Mouse (Mus musculus): ENCODE results near the gene Ubqlnl. TPM values are rescaled to one million over a fixed set of nuclear protein-coding genes. Genes with fewer than 3 reads are reported as not detected.

Ubqlnl gene
- polyA plus RNA-seq, 1 experiment: not detected

- WGBS: 73% methylated on average over 6 of the region's 6 CpGs
- TF ChIP-seq CTCF (IDR thresholded peaks at IDR 0.05; ENCODE audit: borderline replicate concordance, insufficient read depth, low read depth, low read length) (no peak), POLR2A (IDR thresholded peaks at IDR 0.05; ENCODE audit: borderline replicate concordance, insufficient read depth, low read length) (no peak)
- H3K27ac ChIP-seq (ENCODE audit: insufficient read depth, low read length): no peak overlapping the region
- H3K4me3 ChIP-seq (replicated peaks; ENCODE audit: insufficient read depth, low read depth, low read length): no peak overlapping the region
- no peaks in the 10 kb centered on the region for H3K4me1 ChIP-seq (ENCODE audit: control insufficient read depth, insufficient read depth, low read length)
- H3K27me3 ChIP-seq (ENCODE audit: control insufficient read depth, insufficient read depth, low read length): no peaks in the 10 kb centered on the region
- DNase-seq: no peak
Observed at GRCm38 (mm10) chr7:104169634-104170204, 19.4 kb upstream of the Ubqlnl start.

- Histone ChIP-seq H3K4me1 (ENCODE audit: control insufficient read depth, insufficient read depth, low read length) (no peaks in the 10 kb centered on the region), H3K27ac (ENCODE audit: insufficient read depth, low read length) (no peak overlapping the region), H3K4me3 (replicated peaks; ENCODE audit: insufficient read depth, low read depth, low read length) (no peak overlapping the region), H3K27me3 (ENCODE audit: control insufficient read depth, insufficient read depth, low read length) (no peaks in the 10 kb centered on the region)
- 85% methylated on average over 6 of the region's 6 CpGs for WGBS
- DNase-seq: no peak
- TF ChIP-seq POLR2A (IDR thresholded peaks at IDR 0.05; ENCODE audit: borderline replicate concordance, insufficient read depth, low read length) (no peak), CTCF (IDR thresholded peaks at IDR 0.05; ENCODE audit: borderline replicate concordance, insufficient read depth, low read depth, low read length) (no peak)
Observed at GRCm38 (mm10) chr7:104167105-104167504, 16.7 kb upstream of the Ubqlnl start.

- H3K4me3 ChIP-seq (replicated peaks; ENCODE audit: insufficient read depth, low read depth, low read length): no peak within 1 kb of the TSS
- DNase-seq: no peak
- no peak within 1 kb of the TSS for H3K27ac ChIP-seq (ENCODE audit: insufficient read depth, low read length)
- 55% methylated on average over 3 of the region's 3 CpGs for WGBS
- no peaks in the 10 kb centered on the region for H3K27me3 ChIP-seq (ENCODE audit: control insufficient read depth, insufficient read depth, low read length)
- no peaks in the 10 kb centered on the region for H3K4me1 ChIP-seq (ENCODE audit: control insufficient read depth, insufficient read depth, low read length)
- no peak for TF ChIP-seq POLR2A (IDR thresholded peaks at IDR 0.05; ENCODE audit: borderline replicate concordance, insufficient read depth, low read length)
- no peak for TF ChIP-seq CTCF (IDR thresholded peaks at IDR 0.05; ENCODE audit: borderline replicate concordance, insufficient read depth, low read depth, low read length)
Observed at GRCm38 (mm10) chr7:104143179-104143578, 7.2 kb downstream of the Ubqlnl start, which contains the start of gene Ubqln3. Gene Ubqln3, minus strand, starts transcription at chr7:104143279.

GRCm38 (mm10) chr7:104137305-104137704 is 13.1 kb downstream of the Ubqlnl start, which contains the start of gene Olfr643:
Gene Olfr643, minus strand, starts transcription at chr7:104137405.
- DNase-seq: no peak
- H3K27ac ChIP-seq (ENCODE audit: insufficient read depth, low read length): no peak within 1 kb of the TSS
- TF ChIP-seq CTCF (IDR thresholded peaks at IDR 0.05; ENCODE audit: borderline replicate concordance, insufficient read depth, low read depth, low read length) (no peak), POLR2A (IDR thresholded peaks at IDR 0.05; ENCODE audit: borderline replicate concordance, insufficient read depth, low read length) (no peak)
- no peak within 1 kb of the TSS for H3K4me3 ChIP-seq (replicated peaks; ENCODE audit: insufficient read depth, low read depth, low read length)
- 80% methylated on average over 5 of the region's 5 CpGs for WGBS
- no peaks in the 10 kb centered on the region for H3K4me1 ChIP-seq (ENCODE audit: control insufficient read depth, insufficient read depth, low read length)
- H3K27me3 ChIP-seq (ENCODE audit: control insufficient read depth, insufficient read depth, low read length): no peaks in the 10 kb centered on the region

- H3K27ac ChIP-seq (ENCODE audit: insufficient read depth, low read length): no peak within 1 kb of the TSS
- TF ChIP-seq CTCF (IDR thresholded peaks at IDR 0.05; ENCODE audit: borderline replicate concordance, insufficient read depth, low read depth, low read length) (no peak), POLR2A (IDR thresholded peaks at IDR 0.05; ENCODE audit: borderline replicate concordance, insufficient read depth, low read length) (no peak)
- WGBS: 89% methylated on average over 5 of the region's 5 CpGs
Observed at GRCm38 (mm10) chr7:104129726-104130125, 20.6 kb downstream of the Ubqlnl start, which contains the start of gene Ubqln5. Gene Ubqln5, minus strand, starts transcription at chr7:104129826.

GRCm38 (mm10) chr7:104104757-104104972 is 45.7 kb downstream of the Ubqlnl start, which contains the start of gene Olfr646:
Gene Olfr646, plus strand, starts transcription at chr7:104104873.
- no peak for TF ChIP-seq CTCF (IDR thresholded peaks at IDR 0.05; ENCODE audit: borderline replicate concordance, insufficient read depth, low read depth, low read length)
- no peak for TF ChIP-seq POLR2A (IDR thresholded peaks at IDR 0.05; ENCODE audit: borderline replicate concordance, insufficient read depth, low read length)
- no peak within 1 kb of the TSS for H3K4me3 ChIP-seq (replicated peaks; ENCODE audit: insufficient read depth, low read depth, low read length)
- DNase-seq: no peak
- no peak within 1 kb of the TSS for H3K27ac ChIP-seq (ENCODE audit: insufficient read depth, low read length)
- H3K27me3 ChIP-seq (ENCODE audit: control insufficient read depth, insufficient read depth, low read length): no peaks in the 10 kb centered on the region
- no peaks in the 10 kb centered on the region for H3K4me1 ChIP-seq (ENCODE audit: control insufficient read depth, insufficient read depth, low read length)

More at GRCm38 (mm10) chr7:104129726-104130125, 20.6 kb downstream of the Ubqlnl start, which contains the start of gene Ubqln5:
- no peaks in the 10 kb centered on the region for H3K4me1 ChIP-seq (ENCODE audit: control insufficient read depth, insufficient read depth, low read length)
- no peaks in the 10 kb centered on the region for H3K27me3 ChIP-seq (ENCODE audit: control insufficient read depth, insufficient read depth, low read length)
- no peak within 1 kb of the TSS for H3K4me3 ChIP-seq (replicated peaks; ENCODE audit: insufficient read depth, low read depth, low read length)
- no peak for DNase-seq

GRCm38 (mm10) chr7:104103913-104104756 is 46.2 kb downstream of the Ubqlnl start:
- DNase-seq: no peak
- Histone ChIP-seq H3K27ac (ENCODE audit: insufficient read depth, low read length) (no peak overlapping the region), H3K4me1 (ENCODE audit: control insufficient read depth, insufficient read depth, low read length) (no peaks in the 10 kb centered on the region), H3K4me3 (replicated peaks; ENCODE audit: insufficient read depth, low read depth, low read length) (no peak overlapping the region), H3K27me3 (ENCODE audit: control insufficient read depth, insufficient read depth, low read length) (no peaks in the 10 kb centered on the region)
- 51% methylated on average over 4 of the region's 4 CpGs for WGBS
- no peak for TF ChIP-seq CTCF (IDR thresholded peaks at IDR 0.05; ENCODE audit: borderline replicate concordance, insufficient read depth, low read depth, low read length)
- TF ChIP-seq POLR2A (IDR thresholded peaks at IDR 0.05; ENCODE audit: borderline replicate concordance, insufficient read depth, low read length): no peak

Other genes starting within 250 kb of the Ubqlnl start
- gene Olfr65, start 247.1 kb downstream of the Ubqlnl start, polyA plus RNA-seq (2012; rRNA removed): not detected in 2 replicates
- not detected in 2 replicates for gene Olfr631, start 221.7 kb downstream of the Ubqlnl start, polyA plus RNA-seq (2012; rRNA removed)
- gene Olfr632, start 216.2 kb downstream of the Ubqlnl start, polyA plus RNA-seq (2012; rRNA removed): not detected in 2 replicates
- not detected in 2 replicates for gene Olfr633, start 206.1 kb downstream of the Ubqlnl start, polyA plus RNA-seq (2012; rRNA removed)
- gene Olfr635, start 179.4 kb downstream of the Ubqlnl start, polyA plus RNA-seq (2012; rRNA removed): not detected in 2 replicates
- not detected in 2 replicates for gene Olfr638, start 151.8 kb downstream of the Ubqlnl start, polyA plus RNA-seq (2012; rRNA removed)
- 0.02 TPM in 1 of 2 replicates, not detected in the other for gene Olfr639, start 133.3 kb downstream of the Ubqlnl start, polyA plus RNA-seq (2012; rRNA removed)
- gene Olfr640, start 125.0 kb downstream of the Ubqlnl start, polyA plus RNA-seq (2012; rRNA removed): not detected in 2 replicates
- not detected in 2 replicates for gene Olfr641, start 115.1 kb downstream of the Ubqlnl start, polyA plus RNA-seq (2012; rRNA removed)
- gene Olfr642, start 97.9 kb downstream of the Ubqlnl start, polyA plus RNA-seq (2012; rRNA removed): not detected in 2 replicates
- not detected in 2 replicates for gene 4930516K23Rik, start 89.1 kb downstream of the Ubqlnl start, polyA plus RNA-seq (2012; rRNA removed)
- gene Olfr644, start 78.7 kb downstream of the Ubqlnl start, polyA plus RNA-seq (2012; rRNA removed): not detected in 2 replicates
- not detected in 2 replicates for gene Olfr645, start 65.1 kb downstream of the Ubqlnl start, polyA plus RNA-seq (2012; rRNA removed)
- not detected in 2 replicates for gene Olfr646, start 45.7 kb downstream of the Ubqlnl start, polyA plus RNA-seq (2012; rRNA removed)
- gene Ubqln5, start 20.7 kb downstream of the Ubqlnl start, polyA plus RNA-seq (2012; rRNA removed): not detected in 2 replicates
- not detected in 2 replicates for gene Olfr643, start 13.2 kb downstream of the Ubqlnl start, polyA plus RNA-seq (2012; rRNA removed)
- gene Ubqln3, start 7.3 kb downstream of the Ubqlnl start, polyA plus RNA-seq (2012; rRNA removed): not detected in 2 replicates
- 0.06 and 0.18 TPM in 2 replicates for gene Olfm5, start 14.3 kb upstream of the Ubqlnl start, polyA plus RNA-seq (2012; rRNA removed)
- gene Olfr648, start 32.8 kb upstream of the Ubqlnl start, polyA plus RNA-seq (2012; rRNA removed): 0.18 and 0.24 TPM in 2 replicates
- gene Olfr649, start 45.4 kb upstream of the Ubqlnl start, polyA plus RNA-seq (2012; rRNA removed): not detected in 2 replicates
- 0.55 and 0.56 TPM in 2 replicates for gene Trim6, start 68.2 kb upstream of the Ubqlnl start, polyA plus RNA-seq (2012; rRNA removed)
- gene Trim34a, start 93.9 kb upstream of the Ubqlnl start, polyA plus RNA-seq (2012; rRNA removed): 2.7 and 3.2 TPM in 2 replicates
- 0.28 and 0.33 TPM in 2 replicates for gene Trim5, start 137.5 kb upstream of the Ubqlnl start, polyA plus RNA-seq (2012; rRNA removed)
- 3.3 and 3.8 TPM in 2 replicates for gene Trim12a, start 164.9 kb upstream of the Ubqlnl start, polyA plus RNA-seq (2012; rRNA removed)
- not detected in 2 replicates for gene Trim34b, start 178.9 kb upstream of the Ubqlnl start, polyA plus RNA-seq (2012; rRNA removed)
- 1.3 TPM in 2 replicates for gene Trim12c, start 202.8 kb upstream of the Ubqlnl start, polyA plus RNA-seq (2012; rRNA removed)
- 0.03 and 0.11 TPM in 2 replicates for gene Trim30b, start 219.3 kb upstream of the Ubqlnl start, polyA plus RNA-seq (2012; rRNA removed)